ENCODE assay signal across 30 mouse cellular contexts in the genomic region with DNA sequence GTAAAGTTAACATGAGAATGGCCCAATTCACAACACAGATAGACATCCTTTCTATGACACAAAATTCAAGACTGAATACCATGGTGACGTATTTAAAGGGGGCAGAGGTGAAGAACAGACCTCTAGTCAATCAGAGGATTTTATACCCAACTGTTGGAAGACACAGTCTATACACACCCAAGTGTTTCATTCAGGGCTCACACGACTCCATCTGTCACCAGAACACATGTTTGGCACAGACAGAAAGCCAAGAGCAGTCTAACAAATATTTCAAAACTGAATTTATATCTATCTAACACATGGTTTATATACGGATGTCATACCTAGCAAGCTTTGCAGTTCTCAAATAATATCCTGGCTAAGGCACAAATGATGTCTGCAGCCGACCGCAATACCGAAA. TPM values are rescaled to one million over a fixed set of nuclear protein-coding genes. Genes with fewer than 3 reads are reported as not detected.
DNase-seq lines count a peak whose midpoint lies in the region; ATAC-seq and TF ChIP-seq lines count a peak whose summit lies in the region.
"Had no signal": no experiment of that assay in that cellular context is flagged by ENCODE, and none has a peak within 500 bp of the region (broad histone marks: within the 10 kb centered on the region; RNA-seq: fewer than 3 reads in every experiment).

No protein-coding gene starts in this region.

- peak; percentile 29 for DNase-seq in forebrain, postnatal 0 days
- DNase-seq in forebrain, embryonic 11.5 days (ENCODE audit: low spot score) = no peak
- peak; percentile 29 for DNase-seq in layer of hippocampus, adult 9-11 months
- DNase-seq in layer of hippocampus, postnatal 36 days = no peak
- DNase-seq in brain, embryonic 14.5 days (ENCODE audit: low read depth) = peak; percentile 68
- DNase-seq: adrenal gland, postnatal 25 days; B cell, adult 2 months; cerebellum, adult 8-10 months; cerebellum, postnatal 25 days; gastrocnemius, postnatal 25 days; heart, adult 11 months; heart, postnatal 36 days; kidney, adult 8-10 months; kidney, postnatal 4 days; liver, postnatal 0 days; lung, postnatal 14 days; right cerebral cortex, postnatal 14 days had no signal

- H3K4me3 ChIP-seq in forebrain, postnatal 0 days (ENCODE audit: low read depth, low read length) = no peak overlapping the region
- no peak overlapping the region for H3K4me3 ChIP-seq in forebrain, embryonic 11.5 days (ENCODE audit: low read depth, low read length)
- H3K4me3 ChIP-seq in embryonic fibroblast, embryonic 13.5 days (ENCODE audit: insufficient read depth, low read length) = no peak overlapping the region
- no peak overlapping the region for H3K4me3 ChIP-seq in heart, embryonic 11.5 days (ENCODE audit: low read depth, low read length)
- H3K4me3 ChIP-seq: heart, embryonic 10.5 days; hindbrain, embryonic 12.5 days; limb, embryonic 12.5 days; liver, embryonic 12.5 days; midbrain, embryonic 10.5 days; midbrain, embryonic 15.5 days; neural tube, embryonic 15.5 days; stomach, embryonic 15.5 days had no signal

- TF ChIP-seq CTCF in forebrain, postnatal 0 days (IDR thresholded peaks at IDR 0.05; ENCODE audit: low read depth) = no peak
- TF ChIP-seq CTCF in brain, embryonic 14.5 days (IDR thresholded peaks at IDR 0.05; ENCODE audit: borderline replicate concordance, extremely low read depth, insufficient read depth, insufficient read length) = no peak
- TF ChIP-seq CTCF in embryonic fibroblast, embryonic 13.5 days (IDR thresholded peaks at IDR 0.05; ENCODE audit: borderline replicate concordance, insufficient read depth, low read length) = no peak

- no peaks in the 10 kb centered on the region for H3K36me3 ChIP-seq in forebrain, postnatal 0 days (ENCODE audit: insufficient read depth)
- H3K36me3 ChIP-seq in forebrain, embryonic 11.5 days (ENCODE audit: control insufficient read depth, insufficient read depth, low read length) = no peaks in the 10 kb centered on the region
- no peaks in the 10 kb centered on the region for H3K36me3 ChIP-seq in heart, embryonic 11.5 days (ENCODE audit: control insufficient read depth, insufficient read depth, low read length)
- H3K36me3 ChIP-seq: hindbrain, embryonic 12.5 days; limb, embryonic 12.5 days; liver, embryonic 12.5 days; midbrain, embryonic 10.5 days; midbrain, embryonic 15.5 days; neural tube, embryonic 15.5 days; stomach, embryonic 15.5 days had no signal

- no peak; the same call in 1 of the 2 replicates for ATAC-seq in forebrain, postnatal 0 days
- ATAC-seq in forebrain, embryonic 11.5 days (replicated peaks; ENCODE audit: low FRiP score) = no peak
- ATAC-seq in heart, embryonic 11.5 days (replicated peaks; ENCODE audit: insufficient number of reproducible peaks, low FRiP score, low TSS enrichment) = no peak
- ATAC-seq: hindbrain, postnatal 0 days; intestine, embryonic 16.5 days; liver, embryonic 12.5 days; liver, postnatal 0 days; midbrain, embryonic 15.5 days had no signal

- no peak overlapping the region for H3K4me2 ChIP-seq in forebrain, postnatal 0 days (ENCODE audit: low read depth)
- no peak overlapping the region for H3K4me2 ChIP-seq in forebrain, embryonic 11.5 days (ENCODE audit: low read depth, low read length, severe bottlenecking)
- H3K4me2 ChIP-seq in heart, embryonic 11.5 days = no peak overlapping the region
- H3K4me2 ChIP-seq: hindbrain, embryonic 12.5 days; limb, embryonic 12.5 days; liver, embryonic 12.5 days; midbrain, embryonic 15.5 days; neural tube, embryonic 15.5 days; stomach, embryonic 15.5 days had no signal

- no peak for TF ChIP-seq POLR2A in brain, embryonic 14.5 days (IDR thresholded peaks at IDR 0.05; ENCODE audit: borderline replicate concordance, extremely low read depth, insufficient read depth, insufficient read length, poor library complexity, severe bottlenecking)
- TF ChIP-seq POLR2A in embryonic fibroblast, embryonic 13.5 days (IDR thresholded peaks at IDR 0.05; ENCODE audit: low read depth, low read length) = no peak

- 53% methylated on average over 6 of the region's 6 CpGs for WGBS in forebrain, postnatal 0 days
- WGBS in forebrain, embryonic 11.5 days = 92% methylated on average over 6 of the region's 6 CpGs
- 87% methylated on average over 6 of the region's 6 CpGs for WGBS in heart, embryonic 11.5 days (ENCODE audit: insufficient replicate concordance)

- H3K4me1 ChIP-seq in forebrain, postnatal 0 days (ENCODE audit: insufficient read depth) = 0 out of 2 replicates have a peak, but pooled peaks cover 3% of the 10 kb centered on the region
- H3K4me1 ChIP-seq in forebrain, embryonic 11.5 days (replicated peaks; ENCODE audit: control insufficient read depth, insufficient read depth, low read length) = no peaks in the 10 kb centered on the region
- H3K4me1 ChIP-seq in embryonic fibroblast, embryonic 13.5 days (ENCODE audit: control insufficient read depth, insufficient read depth, low read length) = 0 out of 2 replicates have a peak, but pooled peaks cover 5% of the 10 kb centered on the region
- peaks cover 5% of the 10 kb centered on the region for H3K4me1 ChIP-seq in heart, embryonic 11.5 days (ENCODE audit: control insufficient read depth, insufficient read depth, low read length)
- H3K4me1 ChIP-seq: hindbrain, embryonic 12.5 days; limb, embryonic 12.5 days; liver, embryonic 12.5 days; midbrain, embryonic 15.5 days had no signal

- H3K9ac ChIP-seq in forebrain, postnatal 0 days = no peak overlapping the region
- H3K9ac ChIP-seq in forebrain, embryonic 11.5 days (ENCODE audit: low read length) = no peak overlapping the region
- no peak overlapping the region for H3K9ac ChIP-seq in heart, embryonic 11.5 days (ENCODE audit: low read depth, low read length)
- H3K9ac ChIP-seq: hindbrain, embryonic 12.5 days; limb, embryonic 12.5 days; liver, embryonic 12.5 days; liver, postnatal 0 days; midbrain, embryonic 15.5 days; neural tube, embryonic 15.5 days; stomach, embryonic 15.5 days had no signal

- H3K27ac ChIP-seq in forebrain, postnatal 0 days (ENCODE audit: low read depth, low read length) = no peak overlapping the region
- H3K27ac ChIP-seq in forebrain, embryonic 11.5 days (ENCODE audit: low read depth, low read length) = no peak overlapping the region
- peak overlapping the region; percentile 52; the same call in 1 of the 2 replicates for H3K27ac ChIP-seq in embryonic fibroblast, embryonic 13.5 days (ENCODE audit: insufficient read depth, low read length)
- H3K27ac ChIP-seq in heart, embryonic 11.5 days (ENCODE audit: low read depth, low read length) = no peak overlapping the region
- H3K27ac ChIP-seq: heart, embryonic 10.5 days; hindbrain, embryonic 12.5 days; hindbrain, postnatal 0 days; kidney, postnatal 0 days; limb, embryonic 12.5 days; liver, embryonic 12.5 days; midbrain, embryonic 10.5 days; midbrain, embryonic 15.5 days; neural tube, embryonic 15.5 days had no signal

- no peaks in the 10 kb centered on the region for H3K27me3 ChIP-seq in forebrain, postnatal 0 days (ENCODE audit: insufficient read depth, low read length)
- no peaks in the 10 kb centered on the region for H3K27me3 ChIP-seq in forebrain, embryonic 11.5 days (ENCODE audit: control insufficient read depth, insufficient read depth, low read length)
- no peaks in the 10 kb centered on the region for H3K27me3 ChIP-seq in heart, embryonic 11.5 days (ENCODE audit: control insufficient read depth, insufficient read depth, low read length)
- H3K27me3 ChIP-seq: hindbrain, embryonic 12.5 days; limb, embryonic 12.5 days; liver, embryonic 12.5 days; midbrain, embryonic 15.5 days; neural tube, embryonic 15.5 days; stomach, embryonic 15.5 days had no signal

- no peaks in the 10 kb centered on the region for H3K9me3 ChIP-seq in forebrain, postnatal 0 days (ENCODE audit: low read length)
- H3K9me3 ChIP-seq in forebrain, embryonic 11.5 days (ENCODE audit: control insufficient read depth, low read length) = no peaks in the 10 kb centered on the region; the same call in 1 of the 2 replicates
- 0 out of 2 replicates have a peak, but pooled peaks cover under 1% of the 10 kb centered on the region for H3K9me3 ChIP-seq in heart, embryonic 11.5 days (replicated peaks; ENCODE audit: control insufficient read depth, low read length)
- H3K9me3 ChIP-seq: heart, embryonic 10.5 days; hindbrain, embryonic 12.5 days; liver, embryonic 12.5 days; midbrain, embryonic 15.5 days; neural tube, embryonic 15.5 days; stomach, embryonic 15.5 days had no signal

RNA-seq across cellular contexts. Expression of a gene that starts 41.8 kb away (rescaled TPM):
- total RNA-seq in forebrain, postnatal 0 days (2014; rRNA removed) = 13.3 and 14.2 TPM in 2 replicates
- polyA plus RNA-seq in forebrain, postnatal 0 days (2015; fragmentation: Nextera tagmentation; extraction: Ambion mirVana) = 1.9 and 2.1 TPM in 2 replicates
- 1.6 and 2.8 TPM in 2 replicates for polyA plus RNA-seq in forebrain, embryonic 11.5 days (2014; fragmentation: Nextera tagmentation; extraction: Ambion mirVana)
- 1 to 10 TPM; 7.1 TPM for total RNA-seq in layer of hippocampus, postnatal 36 days (2021)
- 3.5 and 6.3 TPM in 2 replicates for polyA plus RNA-seq in brain, embryonic 14.5 days (2012; rRNA removed)
- polyA plus RNA-seq in embryonic fibroblast, embryonic 13.5 days (2011; ENCODE audit: insufficient read length, low read depth, missing spikeins) = 76.7 and 104 TPM in 2 replicates
- polyA plus RNA-seq in heart, embryonic 11.5 days (2014; fragmentation: Nextera tagmentation; extraction: Ambion mirVana) = 5.6 and 8.8 TPM in 2 replicates

Comparison
In these comparisons a context has a peak if more than half of its experiments do, and no peak if none do; other contexts are left out.
1. DNase-seq: peak in forebrain, postnatal 0 days (single experiment), layer of hippocampus, adult 9-11 months (single experiment) and brain, embryonic 14.5 days (single experiment); none in forebrain, embryonic 11.5 days (single experiment) and layer of hippocampus, postnatal 36 days (0 of 2).